Mouse (Mus musculus) forebrain, embryonic 14.5 days (tissue): ENCODE results near the gene C1rb. TPM values are rescaled to one million over a fixed set of nuclear protein-coding genes. Genes with fewer than 3 reads are reported as not detected.
"Not testable (repeated sequence)": the region's sequence is repeated elsewhere in the genome, so short reads cannot be mapped to it uniquely, and the experiment has no call there.

Experiments
- ATAC-seq: fragments of 200-750 bp; cut with Nextera tagmentation; 2 replicates; pipeline ENCODE4 v1.8.0; 2017; ENCODE audit warnings: mild to moderate bottlenecking, moderate library complexity
- DNase-seq: peaks from one replicate; pipeline ENCODE4 v3.0.0-alpha.2; 2015; ENCODE audit warnings: low spot score
- H3K27ac ChIP-seq: fragments of 300-500 bp; sonication (generic); 2 replicates; pipeline ENCODE4 v1.5.1; 2014; ENCODE audit warnings: low read depth, mild to moderate bottlenecking, control low read depth, low read length, moderate library complexity
- H3K27me3 ChIP-seq: fragments of 300-500 bp; sonication (generic); replicated peaks from 2 replicates; pipeline ENCODE4 v1.6.1; 2014; ENCODE audit warnings: low read length, control low read depth, mixed read lengths; ENCODE audit not compliant: control insufficient read depth, insufficient read depth
- H3K36me3 ChIP-seq: fragments of 300-500 bp; sonication (generic); 2 replicates; pipeline ENCODE4 v1.6.1; 2014; ENCODE audit warnings: low read length, control low read depth; ENCODE audit not compliant: control insufficient read depth, insufficient read depth
- H3K4me1 ChIP-seq: fragments of 300-500 bp; sonication (generic); 2 replicates; pipeline ENCODE4 v1.6.1; 2014; ENCODE audit warnings: antibody characterized with exemption, low read length, control low read depth; ENCODE audit not compliant: control insufficient read depth, insufficient read depth
- H3K4me2 ChIP-seq: fragments of 300-500 bp; sonication (generic); 2 replicates; pipeline ENCODE4 v1.6.1; 2014; ENCODE audit warnings: mild to moderate bottlenecking, control low read depth, low read length
- H3K4me3 ChIP-seq: fragments of 300-500 bp; sonication (generic); 2 replicates; pipeline ENCODE4 v1.5.1; 2014; ENCODE audit warnings: low read depth, low read length, control low read depth
- H3K9ac ChIP-seq: fragments of 300-500 bp; sonication (generic); 2 replicates; pipeline ENCODE4 v1.6.1; 2014; ENCODE audit warnings: mild to moderate bottlenecking, low read length, control low read depth, moderate library complexity
- H3K9me3 ChIP-seq: fragments of 300-500 bp; sonication (generic); replicated peaks from 2 replicates; pipeline ENCODE4 v1.6.1; 2016; ENCODE audit warnings: low read length, control low read depth, mixed read lengths; ENCODE audit not compliant: control insufficient read depth
- WGBS: fragments of 180-500 bp; shearing (Covaris S2); extraction: QIAGEN DNeasy Blood & Tissue Kit; methylation state at CpG from one replicate; pipeline ENCODE4 v1.1.7; 2014; 5-methylcytosine and 5-hydroxymethylcytosine counted together
- polyA plus RNA-seq: library from polyadenylated mRNA; unstranded; fragments of >200 nt; fragmentation: Nextera tagmentation; extraction: Ambion mirVana; gene quantifications from 2 replicates; pipeline ENCODE4 v1.2.1, GENCODE M21; 2014

The C1rb gene
- polyA plus RNA-seq, 1 experiment from 2014 or later = not detected

DNA sequence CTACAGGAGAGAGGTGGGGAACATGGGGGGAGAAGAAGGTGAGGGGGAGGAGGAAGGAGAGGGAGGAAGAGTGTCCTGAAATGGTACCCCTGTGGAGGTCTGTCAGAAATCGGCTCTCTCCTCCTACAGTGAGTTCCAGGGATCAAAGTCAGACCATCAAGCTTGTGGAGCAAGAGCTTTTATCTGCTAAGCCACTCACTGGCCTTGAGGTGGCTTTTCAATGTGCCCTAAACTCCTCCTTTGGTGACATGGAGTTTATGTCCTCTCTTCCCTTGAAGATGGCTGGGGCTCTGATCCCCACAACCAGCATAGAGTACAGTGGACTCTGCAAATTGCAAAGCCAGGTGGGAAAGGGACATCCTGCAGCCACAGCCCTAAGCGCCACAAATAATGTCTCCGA is 22.1 kb upstream of the C1rb start:
- not testable (repeated sequence) for H3K36me3 ChIP-seq, H3K27me3 ChIP-seq, H3K9me3 ChIP-seq, H3K4me1 ChIP-seq, H3K27ac ChIP-seq, DNase-seq, ATAC-seq, H3K9ac ChIP-seq, H3K4me2 ChIP-seq, H3K4me3 ChIP-seq
- 92% methylated on average over 2 of the region's 3 CpGs for WGBS

DNA sequence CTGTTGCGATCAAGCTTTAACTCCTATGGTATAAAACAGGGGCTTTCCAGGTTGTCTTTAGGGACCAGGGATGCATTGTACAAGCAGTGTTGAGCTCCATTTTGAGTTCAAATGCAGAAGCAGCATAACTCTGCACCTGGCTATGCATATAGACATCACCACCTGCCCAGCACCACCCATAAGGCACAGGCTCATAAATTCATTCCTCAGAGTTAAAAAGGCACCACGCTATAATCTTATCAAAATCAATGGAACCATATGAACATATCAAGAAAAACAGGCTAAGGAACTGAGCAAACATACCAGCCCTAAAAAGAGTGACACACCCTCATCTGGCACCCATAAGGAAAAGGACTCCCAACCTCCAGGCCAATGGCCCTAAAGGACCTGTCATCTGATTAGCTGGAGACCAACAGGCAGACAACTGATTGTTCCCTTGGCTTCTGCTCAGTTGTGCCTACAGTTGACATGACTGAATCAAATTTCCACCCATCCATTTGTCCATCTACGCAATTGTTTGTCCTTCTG is 21.0 kb upstream of the C1rb start:
- Histone ChIP-seq H3K4me1 (no peaks in the 10 kb centered on the region), H3K9ac (no peak overlapping the region), H3K36me3 (no peaks in the 10 kb centered on the region), H3K27ac (no peak overlapping the region), H3K9me3 (peaks cover 5% of the 10 kb centered on the region), H3K27me3 (no peaks in the 10 kb centered on the region), H3K4me3 (no peak overlapping the region), H3K4me2 (no peak overlapping the region)
- DNase-seq (no peak), ATAC-seq (no peak)
- WGBS = 84% methylated on average over 3 of the region's 3 CpGs

DNA sequence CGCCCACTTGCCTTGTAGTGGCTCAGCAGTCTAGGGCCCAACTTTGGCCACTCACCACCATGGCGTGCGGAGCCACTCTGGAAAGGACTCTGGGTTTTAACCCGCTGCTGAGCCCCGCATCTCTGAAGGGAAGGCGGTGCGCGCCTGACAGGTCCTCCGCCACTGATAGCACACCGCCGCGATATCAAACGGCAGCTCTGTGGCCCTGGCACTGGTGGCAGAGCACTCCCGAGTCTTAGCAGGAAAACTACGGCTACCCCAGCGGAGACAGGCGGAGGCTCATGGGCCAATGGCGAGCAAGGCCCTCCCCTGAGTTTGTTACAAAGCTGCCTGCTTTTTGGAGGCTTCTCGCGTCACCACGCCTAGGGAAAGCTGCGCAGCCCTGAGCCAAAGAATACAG is 17.3 kb upstream of the C1rb start:
- Histone ChIP-seq H3K36me3 (no peaks in the 10 kb centered on the region), H3K9me3 (peaks cover 5% of the 10 kb centered on the region), H3K4me1 (no peaks in the 10 kb centered on the region), H3K4me2 (no peak overlapping the region), H3K9ac (no peak overlapping the region), H3K27ac (no peak overlapping the region), H3K4me3 (no peak overlapping the region), H3K27me3 (no peaks in the 10 kb centered on the region)
- DNase-seq (no peak), ATAC-seq (no peak)
- 68% methylated on average over 22 of the region's 22 CpGs for WGBS

DNA sequence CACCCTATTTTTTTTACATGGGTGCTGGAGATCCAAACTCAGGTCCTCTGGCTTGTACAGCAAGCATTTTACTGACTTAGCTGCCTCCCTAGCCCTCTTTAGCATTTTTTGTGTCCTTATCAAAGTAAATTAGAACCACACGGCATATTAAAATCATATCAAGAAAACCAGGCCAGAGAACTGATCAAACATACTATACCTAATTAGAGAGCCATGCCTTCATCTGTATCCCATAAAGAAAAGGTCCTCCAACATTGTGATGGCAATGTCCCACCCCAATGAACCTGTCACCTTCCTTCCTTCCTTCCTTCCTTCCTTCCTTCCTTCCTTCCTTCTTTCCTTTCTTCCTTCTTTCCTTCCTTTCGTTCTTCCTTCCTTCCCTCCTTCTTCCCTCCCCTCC is 14.1 kb upstream of the C1rb start:
- not testable (repeated sequence) for H3K36me3 ChIP-seq, H3K9me3 ChIP-seq, H3K4me3 ChIP-seq, ATAC-seq, H3K4me1 ChIP-seq, H3K4me2 ChIP-seq, DNase-seq, H3K9ac ChIP-seq, H3K27ac ChIP-seq, H3K27me3 ChIP-seq
- 74% methylated on average over 2 of the region's 2 CpGs for WGBS

DNA sequence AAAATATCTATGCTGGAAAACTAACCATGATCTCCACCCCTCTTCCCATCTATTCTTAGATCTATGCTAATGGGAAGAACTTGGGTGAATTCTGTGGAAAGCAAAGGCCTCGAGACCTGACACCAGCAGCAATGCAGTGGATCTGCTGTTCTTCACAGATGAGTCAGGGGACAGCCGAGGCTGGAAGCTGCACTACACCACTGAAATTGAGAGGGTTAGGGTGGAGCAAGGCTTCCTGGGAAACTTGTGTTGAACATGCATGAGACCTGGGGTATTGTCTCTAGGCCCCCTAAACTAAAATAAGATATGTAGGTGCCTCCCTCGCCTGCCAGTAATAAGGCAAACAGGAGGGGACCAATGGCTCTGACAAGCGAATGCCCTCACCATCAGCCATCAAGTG is 8.9 kb upstream of the C1rb start:
- H3K36me3 ChIP-seq, H3K27ac ChIP-seq, H3K27me3 ChIP-seq, H3K4me1 ChIP-seq, H3K9me3 ChIP-seq, DNase-seq, H3K9ac ChIP-seq, H3K4me2 ChIP-seq, ATAC-seq, H3K4me3 ChIP-seq: not testable (repeated sequence)
- WGBS = 89% methylated on average over 4 of the region's 4 CpGs

DNA sequence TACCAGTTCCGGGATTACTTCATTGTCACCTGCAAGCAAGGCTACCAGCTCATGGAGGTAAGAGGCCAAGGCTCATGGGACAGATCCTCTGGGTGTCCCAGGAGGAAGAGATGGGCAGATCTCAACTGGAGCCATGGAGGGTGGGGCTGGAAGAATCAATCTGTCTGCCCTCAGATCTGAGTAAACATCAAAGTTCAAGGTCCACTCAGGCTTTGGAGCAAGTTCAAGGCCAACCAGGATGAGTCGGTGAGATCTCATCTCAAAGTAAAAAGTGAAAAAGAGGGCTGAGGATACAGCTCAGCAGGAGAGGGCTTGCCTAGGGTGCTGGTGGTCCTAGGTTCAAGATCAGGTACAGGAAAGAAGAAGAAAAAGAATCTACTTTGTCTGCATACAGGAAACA is 8.5 kb upstream of the C1rb start:
- not testable (repeated sequence) for DNase-seq, ATAC-seq, H3K27me3 ChIP-seq, H3K4me1 ChIP-seq, H3K4me3 ChIP-seq, H3K9ac ChIP-seq, H3K9me3 ChIP-seq, H3K4me2 ChIP-seq, H3K36me3 ChIP-seq, H3K27ac ChIP-seq
- 92% methylated on average over 2 of the region's 2 CpGs for WGBS

DNA sequence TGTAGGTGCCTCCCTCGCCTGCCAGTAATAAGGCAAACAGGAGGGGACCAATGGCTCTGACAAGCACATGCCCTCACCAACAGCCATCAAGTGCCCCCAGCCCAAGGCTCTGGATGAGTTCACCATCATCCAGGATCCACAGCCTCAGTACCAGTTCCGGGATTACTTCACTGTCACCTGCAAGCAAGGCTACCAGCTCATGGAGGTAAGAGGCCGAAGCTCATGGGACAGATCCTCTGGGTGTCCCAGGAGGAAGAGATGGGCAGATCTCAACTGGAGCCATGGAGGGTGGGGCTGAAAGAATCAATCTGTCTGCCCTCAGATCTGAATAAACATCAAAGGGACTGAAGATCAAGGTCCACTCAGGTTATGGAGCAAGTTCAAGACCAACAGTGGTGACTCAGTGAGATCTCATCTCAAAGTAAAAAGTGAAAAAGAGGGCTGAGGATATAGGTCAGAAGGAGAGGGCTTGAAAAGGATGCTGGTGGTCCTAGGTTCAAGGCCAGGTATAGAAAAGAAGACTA is 5.1 kb downstream of the C1rb start:
- ATAC-seq, H3K4me2 ChIP-seq: not testable (repeated sequence)
- WGBS = 83% methylated on average over 3 of the region's 3 CpGs

DNA sequence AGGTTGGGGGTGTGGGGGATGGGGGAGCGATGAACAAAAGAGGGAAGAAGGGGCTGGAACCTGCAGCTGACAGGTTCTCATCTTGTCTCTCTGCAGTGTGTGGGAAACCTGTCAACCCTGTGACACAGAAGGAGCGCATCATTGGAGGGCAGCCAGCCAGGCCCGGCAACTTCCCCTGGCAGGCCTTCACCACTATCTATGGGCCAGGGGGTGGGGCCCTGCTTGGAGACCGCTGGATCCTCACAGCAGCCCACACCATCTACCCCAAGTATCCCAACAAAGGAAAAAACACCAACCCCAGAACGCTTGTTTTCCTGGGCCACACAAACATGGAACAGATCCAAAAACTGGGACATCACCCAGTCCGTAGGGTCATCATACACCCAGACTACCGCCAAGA is 10.1 kb downstream of the C1rb start:
- H3K36me3 ChIP-seq, H3K9ac ChIP-seq, DNase-seq, H3K4me3 ChIP-seq, ATAC-seq, H3K4me2 ChIP-seq, H3K9me3 ChIP-seq, H3K27ac ChIP-seq, H3K4me1 ChIP-seq, H3K27me3 ChIP-seq: not testable (repeated sequence)
- WGBS = 85% methylated on average over 6 of the region's 7 CpGs

More for the DNA sequence above, 5.1 kb downstream of the C1rb start:
- not testable (repeated sequence) for H3K9me3 ChIP-seq, H3K27ac ChIP-seq, H3K4me3 ChIP-seq, H3K4me1 ChIP-seq, H3K36me3 ChIP-seq, H3K27me3 ChIP-seq, H3K9ac ChIP-seq, DNase-seq

DNA sequence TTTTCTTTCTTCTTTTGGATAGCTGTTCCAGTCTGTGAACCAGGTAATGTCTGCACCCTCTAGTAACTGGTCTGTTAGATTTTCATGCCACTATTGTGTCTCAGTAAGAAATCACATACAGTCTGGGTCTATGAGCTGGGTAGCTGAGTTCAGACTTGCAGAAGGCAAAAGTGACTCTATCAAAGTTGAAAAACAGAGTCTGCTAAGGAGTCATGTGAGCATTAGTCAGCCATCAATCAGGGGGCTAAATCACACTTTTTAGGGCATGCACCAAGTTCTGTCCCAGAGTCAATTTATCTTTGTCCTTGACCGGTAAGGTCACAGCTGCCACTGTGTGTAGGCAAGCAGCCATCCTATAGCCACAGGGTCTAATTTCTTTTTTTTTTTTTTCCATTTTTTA is 12.1 kb downstream of the C1rb start:
- Histone ChIP-seq H3K4me2 (no peak overlapping the region), H3K4me1 (no peaks in the 10 kb centered on the region), H3K27me3 (no peaks in the 10 kb centered on the region), H3K9ac (no peak overlapping the region), H3K4me3 (no peak overlapping the region), H3K27ac (no peak overlapping the region), H3K36me3 (no peaks in the 10 kb centered on the region), H3K9me3 (no peaks in the 10 kb centered on the region)
- WGBS = 92% methylated on average over 1 of the region's 1 CpGs
- ATAC-seq (no peak), DNase-seq (no peak)
